Mouse (Mus musculus) embryonic facial prominence, embryonic 13.5 days (tissue): Measurements from ENCODE around the gene Grap2. TPM values are rescaled to one million over a fixed set of nuclear protein-coding genes. Genes with fewer than 3 reads are reported as not detected.
A peak's percentile ranks its signal among the peaks of the same experiment; 100 is the strongest.

Experiments
- ATAC-seq: fragments of 200-750 bp; cut with Nextera tagmentation; 2 replicates; pipeline ENCODE4 v1.8.0; 2017; ENCODE audit warnings: low read depth; ENCODE audit not compliant: insufficient number of reproducible peaks, insufficient read depth, low FRiP score, low TSS enrichment
- H3K27ac ChIP-seq: fragments of 300-500 bp; sonication (generic); 2 replicates; pipeline ENCODE4 v1.5.1; 2015; ENCODE audit warnings: moderate library complexity, mild to moderate bottlenecking, inconsistent platforms
- H3K27me3 ChIP-seq: fragments of 300-500 bp; sonication (generic); 2 replicates; pipeline ENCODE4 v1.6.1; 2015; ENCODE audit warnings: mild to moderate bottlenecking, inconsistent platforms
- H3K36me3 ChIP-seq: fragments of 300-500 bp; sonication (generic); 2 replicates; pipeline ENCODE4 v1.6.1; 2015; ENCODE audit warnings: mild to moderate bottlenecking, inconsistent platforms
- H3K4me1 ChIP-seq: fragments of 300-500 bp; sonication (generic); 2 replicates; pipeline ENCODE4 v1.6.1; 2015; ENCODE audit warnings: inconsistent platforms
- H3K4me2 ChIP-seq: fragments of 300-500 bp; sonication (generic); 2 replicates; pipeline ENCODE4 v1.6.1; 2015; ENCODE audit warnings: moderate library complexity, mild to moderate bottlenecking, inconsistent platforms
- H3K4me3 ChIP-seq: fragments of 300-500 bp; sonication (generic); 2 replicates; pipeline ENCODE4 v1.5.1; 2015; ENCODE audit warnings: mild to moderate bottlenecking, inconsistent platforms
- H3K9ac ChIP-seq: fragments of 300-500 bp; sonication (generic); 2 replicates; pipeline ENCODE4 v1.6.1; 2015; ENCODE audit warnings: mild to moderate bottlenecking, inconsistent platforms
- H3K9me3 ChIP-seq: fragments of 300-500 bp; sonication (generic); 2 replicates; pipeline ENCODE4 v1.6.1; 2016; ENCODE audit warnings: inconsistent platforms
- WGBS: fragments of 180-500 bp; shearing (Covaris S2); methylation state at CpG from one replicate; pipeline ENCODE4 v1.1.7; 2015; ENCODE audit warnings: mixed read lengths; 5-methylcytosine and 5-hydroxymethylcytosine counted together
- polyA plus RNA-seq: library from polyadenylated mRNA; unstranded; fragments of >200 nt; fragmentation: Nextera tagmentation; extraction: Ambion mirVana; gene quantifications from 2 replicates; pipeline ENCODE4 v1.2.1, GENCODE M21; 2015

Gene Grap2
- polyA plus RNA-seq, result 1.1 and 1.2 TPM in 2 replicates

DNA sequence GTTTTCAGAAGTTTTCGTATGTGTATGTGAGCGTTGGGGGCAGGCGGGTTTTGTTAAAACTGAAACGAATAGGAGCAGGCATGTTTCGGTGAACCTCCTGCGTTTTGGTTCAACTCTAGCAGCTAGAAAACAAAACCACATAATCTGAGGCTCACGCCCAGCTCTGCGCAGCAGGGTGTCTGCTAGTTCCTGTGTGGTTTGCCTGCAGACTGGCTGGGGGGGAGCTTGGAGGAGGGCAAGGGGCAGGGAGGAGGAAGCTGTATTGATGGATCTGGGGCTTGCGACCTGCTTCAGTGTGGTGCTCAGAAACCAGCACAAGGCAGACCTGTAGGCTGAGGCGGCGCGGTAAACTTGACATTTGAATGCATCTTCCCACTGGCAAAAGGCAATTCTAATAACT lies at the start of gene Grap2:
TSS of gene Grap2 (plus strand) at position 304 of the 400 bp plus-strand sequence.
- no peak for ATAC-seq
- H3K27ac ChIP-seq, result no peak within 1 kb of the TSS
- no peaks in the 10 kb centered on the region for H3K9me3 ChIP-seq
- H3K36me3 ChIP-seq, result no peaks in the 10 kb centered on the region
- no peak within 1 kb of the TSS for H3K4me3 ChIP-seq
- 0 out of 2 replicates have a peak within 1 kb of the TSS, but pooled peaks have one; percentile 11 for H3K4me2 ChIP-seq
- peaks cover 9% of the 10 kb centered on the region; the same call in 1 of the 2 replicates for H3K4me1 ChIP-seq
- no peak within 1 kb of the TSS for H3K9ac ChIP-seq
- H3K27me3 ChIP-seq, result peaks cover 24% of the 10 kb centered on the region
- WGBS, result 53% methylated on average over 12 of the region's 12 CpGs

GRCm38 (mm10) chr15:80529955-80530869 lies 42.2 kb upstream of the Grap2 start:
- peak overlapping the region; percentile 7; the same call in 1 of the 2 replicates for H3K9ac ChIP-seq
- H3K27me3 ChIP-seq, result 0 out of 2 replicates have a peak, but pooled peaks cover 4% of the 10 kb centered on the region
- no peaks in the 10 kb centered on the region for H3K36me3 ChIP-seq
- no peak overlapping the region for H3K4me3 ChIP-seq
- H3K4me2 ChIP-seq, result peak overlapping the region; percentile 39
- no peak overlapping the region for H3K27ac ChIP-seq
- no peaks in the 10 kb centered on the region for H3K9me3 ChIP-seq
- WGBS, result 40% methylated on average over 20 of the region's 20 CpGs
- H3K4me1 ChIP-seq, result peaks cover 14% of the 10 kb centered on the region
- no peak for ATAC-seq

DNA sequence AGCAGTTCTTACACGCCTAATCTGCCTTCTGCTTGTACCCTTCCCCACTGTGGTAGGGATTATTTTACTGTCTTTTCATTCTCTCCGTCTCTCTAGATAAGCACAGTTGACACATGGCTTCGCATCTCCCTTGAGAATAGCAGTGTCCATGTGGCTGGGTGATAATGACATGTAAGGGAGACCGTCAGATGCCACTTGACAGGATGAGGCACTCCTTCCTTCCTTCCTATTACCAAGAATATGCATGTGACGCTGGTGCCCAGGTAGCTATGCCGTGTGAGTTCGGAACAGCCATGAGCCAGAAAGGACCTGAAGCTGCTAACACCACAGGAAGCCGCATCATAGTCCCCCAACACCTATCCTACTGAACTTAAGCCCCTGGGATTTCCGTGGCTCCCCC lies 41.4 kb upstream of the Grap2 start:
- no peak overlapping the region for H3K27ac ChIP-seq
- WGBS, result 87% methylated on average over 9 of the region's 9 CpGs
- H3K4me3 ChIP-seq, result no peak overlapping the region
- no peaks in the 10 kb centered on the region for H3K36me3 ChIP-seq
- H3K27me3 ChIP-seq, result 0 out of 2 replicates have a peak, but pooled peaks cover 4% of the 10 kb centered on the region
- no peaks in the 10 kb centered on the region for H3K9me3 ChIP-seq
- peaks cover 14% of the 10 kb centered on the region for H3K4me1 ChIP-seq
- no peak for ATAC-seq
- H3K4me2 ChIP-seq, result no peak overlapping the region
- H3K9ac ChIP-seq, result no peak overlapping the region

- H3K27me3 ChIP-seq, result 0 out of 2 replicates have a peak, but pooled peaks cover 4% of the 10 kb centered on the region
- H3K9ac ChIP-seq, result no peak overlapping the region
- H3K4me3 ChIP-seq, result no peak overlapping the region
- H3K4me1 ChIP-seq, result peaks cover 14% of the 10 kb centered on the region
- ATAC-seq, result no peak
- H3K9me3 ChIP-seq, result no peaks in the 10 kb centered on the region
- 83% methylated on average over 8 of the region's 8 CpGs for WGBS
- no peaks in the 10 kb centered on the region for H3K36me3 ChIP-seq
- no peak overlapping the region for H3K4me2 ChIP-seq
- no peak overlapping the region for H3K27ac ChIP-seq
Observed at GRCm38 (mm10) chr15:80532281-80533072, 39.9 kb upstream of the Grap2 start.

- no peak for ATAC-seq
- 54% methylated on average over 6 of the region's 6 CpGs for WGBS
- no peak overlapping the region for H3K9ac ChIP-seq
- no peaks in the 10 kb centered on the region for H3K9me3 ChIP-seq
- H3K4me1 ChIP-seq, result peaks cover 14% of the 10 kb centered on the region
- H3K27ac ChIP-seq, result no peak overlapping the region
- no peaks in the 10 kb centered on the region for H3K36me3 ChIP-seq
- H3K4me2 ChIP-seq, result no peak overlapping the region
- H3K4me3 ChIP-seq, result no peak overlapping the region
- H3K27me3 ChIP-seq, result 0 out of 2 replicates have a peak, but pooled peaks cover 4% of the 10 kb centered on the region
Observed at GRCm38 (mm10) chr15:80533274-80533673, 39.1 kb upstream of the Grap2 start.

- H3K4me1 ChIP-seq, result peaks cover 12% of the 10 kb centered on the region
- no peak overlapping the region for H3K27ac ChIP-seq
- no peaks in the 10 kb centered on the region for H3K36me3 ChIP-seq
- H3K4me3 ChIP-seq, result no peak overlapping the region
- H3K9me3 ChIP-seq, result no peaks in the 10 kb centered on the region
- WGBS, result 67% methylated on average over 2 of the region's 2 CpGs
- no peak for ATAC-seq
- H3K9ac ChIP-seq, result no peak overlapping the region
- H3K4me2 ChIP-seq, result no peak overlapping the region
- H3K27me3 ChIP-seq, result 0 out of 2 replicates have a peak, but pooled peaks cover 3% of the 10 kb centered on the region
Observed at GRCm38 (mm10) chr15:80536051-80536450, 36.3 kb upstream of the Grap2 start.

DNA sequence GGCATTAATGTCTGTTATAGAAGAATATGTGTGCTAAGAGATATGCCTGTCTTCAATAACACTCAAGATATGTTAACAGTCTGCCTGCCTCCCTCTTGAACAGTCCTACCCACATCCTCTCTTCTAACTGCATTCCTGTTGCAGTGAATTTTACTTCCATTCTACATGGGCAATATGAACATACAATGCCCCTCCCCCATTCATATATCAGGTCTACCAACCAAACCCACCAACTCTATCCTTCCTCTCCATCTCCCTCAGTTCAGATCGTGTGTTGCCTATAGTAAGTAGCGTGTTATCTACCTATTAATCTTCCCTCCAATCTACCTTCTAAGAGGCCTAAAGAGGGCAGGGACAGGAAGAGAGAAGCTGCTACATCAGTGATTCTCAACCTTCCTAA lies 34.3 kb upstream of the Grap2 start:
- H3K36me3 ChIP-seq, result no peaks in the 10 kb centered on the region
- no peak overlapping the region for H3K9ac ChIP-seq
- H3K27me3 ChIP-seq, result no peaks in the 10 kb centered on the region
- no peak overlapping the region for H3K27ac ChIP-seq
- WGBS, result 85% methylated on average over 2 of the region's 2 CpGs
- no peak overlapping the region for H3K4me2 ChIP-seq
- ATAC-seq, result no peak
- H3K4me3 ChIP-seq, result no peak overlapping the region
- H3K9me3 ChIP-seq, result no peaks in the 10 kb centered on the region
- peaks cover 12% of the 10 kb centered on the region for H3K4me1 ChIP-seq

DNA sequence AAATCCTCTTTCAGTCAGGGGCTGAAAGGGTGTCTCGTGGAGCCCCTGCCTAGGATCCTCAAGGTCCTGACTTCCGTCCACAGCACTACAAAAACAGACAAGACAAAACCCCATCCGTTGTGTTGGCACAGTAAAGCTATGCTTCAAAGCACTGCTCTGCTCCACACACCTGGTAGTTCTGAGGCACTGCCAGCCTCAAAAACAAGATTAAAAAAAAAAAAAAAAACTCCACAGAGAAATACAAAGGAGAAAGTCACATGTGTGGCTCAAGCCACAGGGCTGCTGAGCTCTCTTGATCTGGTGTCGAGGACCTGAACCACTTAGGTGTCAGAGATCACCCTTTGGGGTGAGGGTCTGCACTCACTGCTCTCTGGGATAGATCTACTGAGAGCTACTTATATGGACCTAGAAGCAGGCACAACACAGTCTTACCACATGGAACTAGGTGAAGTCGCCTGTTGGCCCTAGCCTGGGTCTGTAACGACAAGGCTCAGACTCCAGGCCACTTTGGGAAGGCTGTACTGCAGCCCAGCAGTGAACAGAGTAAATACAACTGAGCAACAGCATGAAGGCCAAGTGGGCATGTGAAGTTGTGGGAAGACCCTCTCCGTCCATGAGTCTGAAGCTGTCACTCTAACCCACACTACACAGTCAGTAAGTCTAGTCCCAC lies 33.6 kb upstream of the Grap2 start:
- H3K4me3 ChIP-seq, result no peak overlapping the region
- H3K27ac ChIP-seq, result no peak overlapping the region
- no peak for ATAC-seq
- 86% methylated on average over 7 of the region's 7 CpGs for WGBS
- no peak overlapping the region for H3K9ac ChIP-seq
- H3K4me2 ChIP-seq, result no peak overlapping the region
- no peaks in the 10 kb centered on the region for H3K27me3 ChIP-seq
- no peaks in the 10 kb centered on the region for H3K36me3 ChIP-seq
- no peaks in the 10 kb centered on the region for H3K9me3 ChIP-seq
- H3K4me1 ChIP-seq, result peaks cover 7% of the 10 kb centered on the region

- WGBS, result 62% methylated on average over 3 of the region's 3 CpGs
Observed at GRCm38 (mm10) chr15:80544115-80544514, 28.3 kb upstream of the Grap2 start.

DNA sequence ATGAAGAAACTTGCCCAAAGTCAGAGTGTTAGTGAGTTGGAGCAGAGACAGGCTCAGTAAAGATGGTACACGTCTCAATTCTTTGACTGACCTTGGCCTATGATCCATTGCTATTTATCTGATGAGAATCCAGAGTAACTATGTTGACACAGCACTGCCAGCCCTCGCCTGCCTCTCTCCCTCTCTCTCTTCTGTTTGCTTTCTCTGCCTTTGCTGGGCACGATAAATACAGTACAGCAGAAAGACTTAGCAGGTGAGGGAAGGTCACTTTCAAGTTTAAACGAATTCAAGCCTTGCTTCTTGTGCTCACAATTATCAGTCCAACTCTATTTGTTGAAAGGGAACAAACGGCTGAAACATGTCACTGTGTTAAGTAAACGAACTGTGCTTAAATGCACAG lies 27.0 kb upstream of the Grap2 start:
- no peak overlapping the region for H3K4me2 ChIP-seq
- H3K4me1 ChIP-seq, result no peaks in the 10 kb centered on the region
- no peak overlapping the region for H3K9ac ChIP-seq
- H3K9me3 ChIP-seq, result no peaks in the 10 kb centered on the region
- H3K36me3 ChIP-seq, result no peaks in the 10 kb centered on the region
- H3K27me3 ChIP-seq, result no peaks in the 10 kb centered on the region
- no peak overlapping the region for H3K4me3 ChIP-seq
- 65% methylated on average over 6 of the region's 6 CpGs for WGBS
- H3K27ac ChIP-seq, result no peak overlapping the region
- no peak for ATAC-seq

More at GRCm38 (mm10) chr15:80544115-80544514, 28.3 kb upstream of the Grap2 start:
- no peaks in the 10 kb centered on the region for H3K27me3 ChIP-seq
- H3K9ac ChIP-seq, result no peak overlapping the region
- H3K4me1 ChIP-seq, result peaks cover 7% of the 10 kb centered on the region
- H3K4me2 ChIP-seq, result no peak overlapping the region
- no peak for ATAC-seq
- H3K27ac ChIP-seq, result no peak overlapping the region
- H3K9me3 ChIP-seq, result no peaks in the 10 kb centered on the region
- H3K4me3 ChIP-seq, result no peak overlapping the region
- H3K36me3 ChIP-seq, result no peaks in the 10 kb centered on the region
